Mouse (Mus musculus) layer of hippocampus, postnatal 36 days (tissue): ENCODE measurements around the gene Atrip. TPM values are rescaled to one million over a fixed set of nuclear protein-coding genes. Genes with fewer than 3 reads are reported as not detected.

ENCODE experiments used
- DNase-seq, 2 experiments: peaks; one replicate each; pipeline ENCODE4 v3.0.0; 2022
- total RNA-seq, 2 experiments: library from RNA; stranded (reverse); gene quantifications; 2 replicates each; pipeline ENCODE4 v1.2.3; 2021

The Atrip gene
- total RNA-seq, 2 experiments from 2014 or later = 28.1 to 31.0 TPM

DNA sequence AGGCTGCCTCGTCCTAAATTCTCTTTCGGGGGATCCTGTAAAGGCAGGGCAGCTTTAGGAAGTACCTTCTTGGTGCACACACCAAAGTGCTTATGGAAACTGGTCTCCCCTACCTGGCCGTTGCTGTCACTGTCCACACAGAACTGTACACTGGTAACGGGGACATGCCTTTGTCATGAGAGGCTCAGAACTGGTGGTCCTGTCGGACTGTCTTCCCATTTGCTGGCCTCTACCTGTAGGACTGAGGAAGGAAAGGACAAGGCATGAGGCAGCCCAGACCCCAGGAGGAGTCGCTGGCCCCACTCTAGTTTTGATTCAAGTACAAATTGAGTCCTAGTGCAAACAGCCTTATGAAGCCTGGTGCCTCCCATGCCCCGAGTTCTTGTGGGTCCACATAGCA, 42.9 kb downstream of the Atrip start:
- no peak for DNase-seq

- no peak for DNase-seq
Measured at GRCm38 (mm10) chr9:109030312-109030711, 43.6 kb downstream of the Atrip start.

DNA sequence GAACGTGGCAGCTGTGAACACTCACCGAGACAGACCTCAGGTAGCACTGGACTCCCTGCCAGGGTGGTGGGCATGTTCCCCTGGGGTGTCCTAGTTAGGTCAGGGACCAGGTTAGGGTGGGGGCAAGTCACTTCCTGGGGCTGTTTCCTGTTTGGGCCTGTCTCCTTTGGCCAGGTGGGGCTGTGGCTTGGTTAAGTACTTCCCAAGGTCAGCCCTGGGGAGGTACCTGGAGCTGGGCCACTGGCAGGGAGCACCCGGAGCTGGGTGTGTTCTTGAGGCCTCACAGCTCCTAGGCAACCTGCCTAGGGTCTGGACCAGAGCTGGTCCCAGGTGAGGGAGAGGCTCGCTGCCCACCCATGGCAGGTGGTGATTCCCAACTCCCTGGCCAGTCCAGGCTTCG, 45.0 kb downstream of the Atrip start:
- no peak for DNase-seq

- DNase-seq = no peak
Measured at GRCm38 (mm10) chr9:109028421-109028820, 45.5 kb downstream of the Atrip start.

GRCm38 (mm10) chr9:109027521-109027920, 46.4 kb downstream of the Atrip start:
- DNase-seq = no peak

DNA sequence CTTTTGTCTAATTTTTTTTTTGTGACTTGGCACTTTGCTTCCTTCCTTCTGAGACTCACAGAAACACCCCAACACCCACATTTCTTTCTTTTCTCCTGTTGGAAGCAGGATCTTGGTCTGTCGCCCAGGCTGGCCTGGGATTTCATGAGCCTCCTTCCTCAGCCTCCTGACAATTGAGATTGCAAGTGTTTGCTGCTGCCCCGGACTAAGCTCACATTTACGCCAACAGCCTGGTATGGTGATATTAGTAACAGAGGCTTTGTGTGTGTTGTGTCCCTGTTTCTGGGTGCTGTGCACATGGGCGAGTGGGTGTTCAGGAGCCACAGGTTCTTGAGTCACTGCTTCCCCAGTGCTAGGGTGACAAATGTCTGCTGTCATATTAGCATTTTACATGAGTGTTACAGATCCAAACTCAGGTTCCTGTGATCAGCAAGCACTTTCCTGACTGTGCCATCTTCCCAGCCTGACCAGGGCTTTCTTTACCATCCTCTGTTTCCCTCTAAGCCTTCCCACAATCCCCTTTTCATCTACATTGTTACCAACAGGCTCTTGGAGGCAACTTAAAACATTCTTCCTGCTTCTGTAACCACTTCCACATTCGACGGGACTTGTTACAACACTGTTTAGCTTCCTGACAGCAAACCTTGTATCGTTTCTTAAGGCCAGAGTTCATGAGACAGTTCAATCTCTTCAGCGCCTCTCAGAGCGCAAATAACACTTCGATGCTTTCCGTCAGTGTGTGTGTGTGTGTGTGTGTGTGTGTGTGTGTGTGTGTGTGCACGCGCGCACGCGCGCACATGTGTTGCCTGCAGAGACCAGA, 50.8 kb downstream of the Atrip start:
- no peak for DNase-seq

GRCm38 (mm10) chr9:109021428-109021827, 52.5 kb downstream of the Atrip start:
- no peak for DNase-seq

- no peak for DNase-seq
Measured at GRCm38 (mm10) chr9:109016973-109017604, 56.8 kb downstream of the Atrip start.

- DNase-seq = no peak
Measured at GRCm38 (mm10) chr9:109015397-109015796, 58.5 kb downstream of the Atrip start.

DNA sequence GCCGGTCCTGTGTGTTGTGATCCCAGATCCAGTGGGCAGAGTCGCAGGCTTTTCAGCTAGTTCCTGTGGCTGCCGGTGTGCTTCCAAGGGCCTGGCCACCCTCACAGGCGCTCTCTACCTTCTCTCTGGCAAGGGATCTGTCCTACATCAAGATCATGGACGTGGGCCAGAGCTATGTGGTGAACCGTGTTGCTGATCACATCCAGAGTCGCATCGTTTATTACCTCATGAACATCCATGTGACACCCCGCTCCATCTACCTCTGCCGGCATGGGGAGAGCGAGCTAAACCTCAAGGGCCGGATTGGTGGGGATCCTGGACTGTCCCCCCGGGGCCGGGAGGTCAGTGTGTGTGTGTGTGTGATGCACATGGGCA, 63.6 kb downstream of the Atrip start:
- no peak for DNase-seq

GRCm38 (mm10) chr9:109009636-109010315, 64.1 kb downstream of the Atrip start:
- no peak for DNase-seq

DNA sequence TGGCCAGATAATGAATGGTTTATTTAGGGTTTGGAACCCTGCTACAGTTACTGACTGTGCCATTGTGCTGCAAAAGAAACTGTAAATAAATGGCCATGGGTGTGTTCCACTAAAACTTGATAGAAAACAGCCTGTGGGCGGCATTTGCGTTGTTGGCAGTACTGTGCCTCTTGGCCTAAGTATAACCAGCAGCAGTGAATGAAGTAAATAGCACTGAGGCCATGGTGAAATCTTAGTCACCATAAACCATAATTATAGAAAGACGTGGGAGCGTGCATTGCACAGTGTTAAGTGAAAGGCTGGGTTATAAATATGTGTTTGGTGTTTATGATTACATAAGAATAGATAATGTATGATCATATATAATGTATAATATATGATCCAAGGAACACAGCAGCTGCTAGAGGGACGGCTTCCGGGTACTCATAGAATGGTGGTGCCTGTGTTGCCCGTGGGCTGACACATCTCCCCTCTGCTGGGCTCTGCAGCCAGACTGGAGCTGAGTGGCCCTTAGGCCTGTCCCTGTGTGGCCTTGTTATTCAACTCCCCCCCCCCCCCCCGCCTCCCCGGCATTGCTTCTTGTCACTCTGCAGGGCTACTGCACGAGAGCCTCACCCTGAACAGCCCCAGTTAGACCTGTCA, 64.8 kb downstream of the Atrip start:
- DNase-seq = no peak

GRCm38 (mm10) chr9:109008081-109008480, 65.8 kb downstream of the Atrip start:
- no peak for DNase-seq

Other genes with a start within 250 kb of the Atrip start
- 10 to 100 TPM; 60.6 to 73.4 TPM for gene Celsr3, start 247.8 kb downstream of the Atrip start, total RNA-seq
- 10 to 100 TPM; 17.9 to 23.1 TPM for gene Slc26a6, start 220.8 kb downstream of the Atrip start, total RNA-seq
- not detected for gene Tmem89, start 159.5 kb downstream of the Atrip start, total RNA-seq
- 100 to 1,000 TPM; 346 to 350 TPM for gene Uqcrc1, start 137.5 kb downstream of the Atrip start, total RNA-seq
- 1 to 10 TPM; 2.8 to 5.0 TPM for gene Col7a1, start 120.5 kb downstream of the Atrip start, total RNA-seq
- under 1 TPM; 0.33 to 0.40 TPM for gene Ucn2, start 88.1 kb downstream of the Atrip start, total RNA-seq
- gene Pfkfb4, start 82.3 kb downstream of the Atrip start, total RNA-seq = 10 to 100 TPM; 10.2 to 15.4 TPM
- 10 to 100 TPM; 40.4 to 48.9 TPM for gene Shisa5, start 35.6 kb downstream of the Atrip start, total RNA-seq
- gene Trex1, start 14.4 kb downstream of the Atrip start, total RNA-seq = 10 to 100 TPM; 15.6 to 17.2 TPM
- 1 to 10 TPM; 8.5 to 9.1 TPM for gene Ccdc51, start 8.4 kb upstream of the Atrip start, total RNA-seq
- gene Tma7, start 8.5 kb upstream of the Atrip start, total RNA-seq = 100 to 1,000 TPM; 303 to 338 TPM
- 10 to 100 TPM; 79.7 to 88.6 TPM for gene Plxnb1, start 21.3 kb upstream of the Atrip start, total RNA-seq
- gene Fbxw21, start 87.9 kb upstream of the Atrip start, total RNA-seq = not detected
- not detected for gene Fbxw13, start 121.9 kb upstream of the Atrip start, total RNA-seq
- not detected for gene Fbxw20, start 160.6 kb upstream of the Atrip start, total RNA-seq
- gene Fbxw14, start 213.6 kb upstream of the Atrip start, total RNA-seq = not detected